Mouse (Mus musculus): ENCODE results near the gene Chn2.

- TF ChIP-seq CTCF (IDR thresholded peaks at IDR 0.05; ENCODE audit: low read depth, low read length) (no peak), POLR2A (IDR thresholded peaks at IDR 0.05; ENCODE audit: insufficient read depth, low read length) (no peak), EP300 (IDR thresholded peaks at IDR 0.05; ENCODE audit: insufficient read depth, low read depth, low read length) (no peak)
Measured at GRCm38 (mm10) chr6:54197821-54198412, 158.6 kb downstream of the Chn2 start.
